43 mouse cellular contexts compared by ENCODE assay signal in the genomic region with DNA sequence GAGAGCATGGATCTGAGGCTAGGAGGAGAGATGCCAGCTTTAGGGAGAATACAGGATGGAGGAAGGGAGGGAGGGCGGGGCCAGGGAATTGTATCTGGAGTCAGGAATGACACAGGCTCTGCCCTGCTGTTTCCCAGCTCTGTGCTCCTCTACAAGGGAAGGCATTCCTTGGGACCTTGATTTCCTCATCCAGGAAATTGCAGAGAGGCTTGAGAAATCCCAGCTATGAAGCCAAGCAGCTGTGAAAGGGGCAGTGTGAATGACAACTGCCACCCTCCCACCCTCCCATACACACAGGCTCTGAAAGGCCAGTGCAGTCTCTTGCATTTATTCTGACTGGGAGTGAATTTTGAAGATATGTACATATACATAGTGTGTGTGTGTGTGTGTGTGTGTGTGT. TPM values are rescaled to one million over a fixed set of nuclear protein-coding genes. Genes with fewer than 3 reads are reported as not detected.
DNase-seq lines count a peak whose midpoint lies in the region; ATAC-seq and TF ChIP-seq lines count a peak whose summit lies in the region.
"Had no signal": no experiment of that assay in that cellular context is flagged by ENCODE, and none has a peak within 500 bp of the region (broad histone marks: within the 10 kb centered on the region; RNA-seq: fewer than 3 reads in every experiment).

No protein-coding gene starts in this region.

- no peak overlapping the region for H3K4me3 ChIP-seq in kidney, postnatal 0 days (replicated peaks; ENCODE audit: low read depth, low read length)
- H3K4me3 ChIP-seq: embryonic facial prominence, embryonic 15.5 days; forebrain, embryonic 12.5 days; heart, adult 2 months; heart, embryonic 13.5 days; hindbrain, embryonic 10.5 days; hindbrain, embryonic 15.5 days; layer of hippocampus, adult 2 months had no signal

- TF ChIP-seq CTCF in kidney, postnatal 0 days (IDR thresholded peaks at IDR 0.05; ENCODE audit: low read depth), result no peak

- no peaks in the 10 kb centered on the region for H3K9me3 ChIP-seq in kidney, postnatal 0 days (replicated peaks; ENCODE audit: low read length)
- H3K9me3 ChIP-seq: embryonic facial prominence, embryonic 15.5 days; forebrain, embryonic 12.5 days; heart, embryonic 13.5 days; hindbrain, embryonic 10.5 days; hindbrain, embryonic 15.5 days had no signal

- no peak overlapping the region for H3K27ac ChIP-seq in kidney, postnatal 0 days
- H3K27ac ChIP-seq: embryonic facial prominence, embryonic 15.5 days; forebrain, embryonic 12.5 days; heart, adult 2 months; heart, embryonic 13.5 days; hindbrain, embryonic 10.5 days; hindbrain, embryonic 15.5 days; layer of hippocampus, adult 2 months; liver, embryonic 14.5 days; macrophage had no signal

- no peaks in the 10 kb centered on the region for H3K27me3 ChIP-seq in kidney, postnatal 0 days (ENCODE audit: insufficient read depth, low read length)
- H3K27me3 ChIP-seq: embryonic facial prominence, embryonic 15.5 days; forebrain, embryonic 12.5 days; hindbrain, embryonic 15.5 days had no signal

- no peaks in the 10 kb centered on the region for H3K36me3 ChIP-seq in kidney, postnatal 0 days (ENCODE audit: insufficient read depth, low read length)
- H3K36me3 ChIP-seq: embryonic facial prominence, embryonic 15.5 days; forebrain, embryonic 12.5 days; heart, embryonic 13.5 days; hindbrain, embryonic 10.5 days; hindbrain, embryonic 15.5 days had no signal

- no peak overlapping the region for H3K4me2 ChIP-seq in kidney, postnatal 0 days (ENCODE audit: low read length)
- H3K4me2 ChIP-seq: embryonic facial prominence, embryonic 15.5 days; forebrain, embryonic 12.5 days; heart, embryonic 13.5 days; hindbrain, embryonic 15.5 days had no signal

- ATAC-seq in kidney, postnatal 0 days (replicated peaks; ENCODE audit: low FRiP score, low read depth), result no peak
- no peak for ATAC-seq in activated CD4-positive, CD25-positive, alpha-beta regulatory T cell, adult 4 months
- ATAC-seq: forebrain, postnatal 0 days; inflammation-experienced regulatory T-cells, adult 6 months had no signal

- 40% methylated on average over 1 of the region's 1 CpGs for WGBS in kidney, postnatal 0 days

- H3K4me1 ChIP-seq in kidney, postnatal 0 days (replicated peaks; ENCODE audit: insufficient read depth, low read length), result no peaks in the 10 kb centered on the region
- H3K4me1 ChIP-seq: embryonic facial prominence, embryonic 15.5 days; forebrain, embryonic 12.5 days; hindbrain, embryonic 10.5 days; hindbrain, embryonic 15.5 days had no signal

- intact Hi-C loops in left cerebral cortex, postnatal 25 days (cut with DNase I), result no loop called here

- peak; percentile 14 for DNase-seq in kidney, postnatal 0 days (ENCODE audit: low spot score)
- DNase-seq in kidney, postnatal 25 days, result no peak
- DNase-seq in ZHBTc4 (ENCODE audit: low read depth, low spot score), result peak; percentile 26
- DNase-seq in lung, postnatal 14 days, result peak; percentile 16
- no peak for DNase-seq in left cerebral cortex, postnatal 25 days (ENCODE audit: low spot score in 2 of 2)
- DNase-seq in left cerebral cortex, adult 8-10 months (ENCODE audit: low spot score in 2 of 2), result no peak
- DNase-seq: adrenal gland, postnatal 25 days; cerebellum, adult 18-20 months; cerebellum, postnatal 10 days; forebrain, postnatal 0 days; heart, adult 2 months; heart, postnatal 14 days; kidney, adult 11 months; kidney, postnatal 36 days; layer of hippocampus, postnatal 36 days; liver; midbrain, embryonic 14.5 days had no signal

- no peak overlapping the region for H3K9ac ChIP-seq in kidney, postnatal 0 days (ENCODE audit: low read depth, low read length)
- H3K9ac ChIP-seq: embryonic facial prominence, embryonic 15.5 days; forebrain, embryonic 12.5 days; forebrain, postnatal 0 days; heart, embryonic 13.5 days; hindbrain, embryonic 15.5 days; liver, embryonic 14.5 days had no signal

RNA-seq across cellular contexts. Expression of a gene that starts 9.8 kb away (rescaled TPM):
- not detected in 2 replicates for polyA plus RNA-seq in kidney, postnatal 0 days (2015; fragmentation: Nextera tagmentation; extraction: Ambion mirVana)
- total RNA-seq in left cerebral cortex, postnatal 25 days (2021), result not detected
- not detected for total RNA-seq in left cerebral cortex, adult 8-10 months (2022)
- polyA plus RNA-seq in activated CD4-positive, CD25-positive, alpha-beta regulatory T cell, adult 4 months (2017; shearing (Covaris generic)), result not detected
- total RNA-seq: CH12.LX; forebrain, postnatal 0 days; gastrocnemius, postnatal 4 days; heart, adult 2 months; heart, postnatal 14 days; left cerebral cortex, postnatal 10 days; neutrophil, adult 5-6 weeks had no signal
- polyA plus RNA-seq: C2C12; forebrain, embryonic 12.5 days; forebrain, postnatal 0 days; heart, adult 2 months; hindbrain, embryonic 10.5 days; hindbrain, embryonic 15.5 days; kidney, embryonic 14.5 days; limb, embryonic 11.5 days; macrophage; midbrain, embryonic 14.5 days; neural tube, embryonic 11.5 days; small intestine, adult 2 months; stomach, embryonic 14.5 days; testis, adult 2 months had no signal

RNA-seq across cellular contexts. Expression of a gene that starts 40.4 kb away (rescaled TPM):
- polyA plus RNA-seq in kidney, postnatal 0 days (2015; fragmentation: Nextera tagmentation; extraction: Ambion mirVana), result 0.04 TPM in 1 of 2 replicates, not detected in the other
- 1 to 10 TPM in 1 of 2 experiments, under 1 TPM in 1; 0.60 to 8.6 TPM for total RNA-seq in left cerebral cortex, postnatal 25 days (2021)
- 10 to 100 TPM; 14.6 to 17.7 (median 15.5) TPM for total RNA-seq in left cerebral cortex, adult 8-10 months (2022)
- 1 to 10 TPM; 1.1 to 1.3 TPM for polyA plus RNA-seq in activated CD4-positive, CD25-positive, alpha-beta regulatory T cell, adult 4 months (2017; shearing (Covaris generic))
- total RNA-seq: adrenal gland, adult 18-20 months; adrenal gland, postnatal 25 days; common myeloid progenitor, adult 5-6 weeks; gastrocnemius, adult 8-10 months; gastrocnemius, postnatal 4 days; heart, adult 2 months; layer of hippocampus, adult 2 months; megakaryocyte-erythroid progenitor cell, adult 5-6 weeks; neutrophil, adult 5-6 weeks had no signal
- polyA plus RNA-seq: forebrain, embryonic 12.5 days; hindbrain, embryonic 10.5 days; kidney, embryonic 14.5 days; limb, embryonic 11.5 days; liver, embryonic 14.5 days; macrophage; midbrain, embryonic 14.5 days; neural tube, embryonic 11.5 days; stomach, embryonic 14.5 days had no signal

RNA-seq across cellular contexts. Expression of a gene that starts 46.9 kb away (rescaled TPM):
- not detected in 2 replicates for polyA plus RNA-seq in kidney, postnatal 0 days (2015; fragmentation: Nextera tagmentation; extraction: Ambion mirVana)
- not detected for total RNA-seq in left cerebral cortex, postnatal 25 days (2021)
- not detected for total RNA-seq in left cerebral cortex, adult 8-10 months (2022)
- polyA plus RNA-seq in activated CD4-positive, CD25-positive, alpha-beta regulatory T cell, adult 4 months (2017; shearing (Covaris generic)), result not detected
- total RNA-seq: adrenal gland, postnatal 25 days; CH12.LX; common myeloid progenitor, adult 5-6 weeks; ES-E14; forebrain, postnatal 0 days; gastrocnemius, adult 8-10 months; gastrocnemius, postnatal 4 days; heart, adult 2 months; heart, postnatal 14 days; layer of hippocampus, adult 2 months; layer of hippocampus, postnatal 36 days; left cerebral cortex, postnatal 10 days; megakaryocyte-erythroid progenitor cell, adult 5-6 weeks; neutrophil, adult 5-6 weeks had no signal
- polyA plus RNA-seq: C2C12; embryonic facial prominence, embryonic 15.5 days; forebrain, embryonic 12.5 days; forebrain, postnatal 0 days; heart, adult 2 months; heart, embryonic 13.5 days; hindbrain, embryonic 10.5 days; hindbrain, embryonic 15.5 days; inflammation-experienced regulatory T-cells, adult 6 months; kidney, embryonic 14.5 days; limb, embryonic 11.5 days; macrophage; midbrain, embryonic 14.5 days; neural tube, embryonic 11.5 days; small intestine, adult 2 months; stomach, embryonic 14.5 days had no signal

RNA-seq across cellular contexts. Expression of a gene that starts 58.5 kb away (rescaled TPM):
- not detected in 2 replicates for polyA plus RNA-seq in kidney, postnatal 0 days (2015; fragmentation: Nextera tagmentation; extraction: Ambion mirVana)
- not detected for total RNA-seq in left cerebral cortex, postnatal 25 days (2021)
- not detected for total RNA-seq in left cerebral cortex, adult 8-10 months (2022)
- polyA plus RNA-seq in activated CD4-positive, CD25-positive, alpha-beta regulatory T cell, adult 4 months (2017; shearing (Covaris generic)), result not detected
- total RNA-seq: adrenal gland, adult 18-20 months; adrenal gland, postnatal 25 days; CH12.LX; common myeloid progenitor, adult 5-6 weeks; ES-E14; forebrain, postnatal 0 days; gastrocnemius, adult 8-10 months; gastrocnemius, postnatal 4 days; heart, adult 2 months; heart, postnatal 14 days; layer of hippocampus, adult 2 months; layer of hippocampus, postnatal 36 days; left cerebral cortex, postnatal 10 days; megakaryocyte-erythroid progenitor cell, adult 5-6 weeks; neutrophil, adult 5-6 weeks had no signal
- polyA plus RNA-seq: C2C12; embryonic facial prominence, embryonic 15.5 days; forebrain, embryonic 12.5 days; forebrain, postnatal 0 days; heart, adult 2 months; heart, embryonic 13.5 days; hindbrain, embryonic 10.5 days; hindbrain, embryonic 15.5 days; inflammation-experienced regulatory T-cells, adult 6 months; kidney, embryonic 14.5 days; limb, embryonic 11.5 days; liver, embryonic 14.5 days; macrophage; midbrain, embryonic 14.5 days; neural tube, embryonic 11.5 days; small intestine, adult 2 months; stomach, embryonic 14.5 days had no signal

Comparison
In these comparisons a context has a peak if more than half of its experiments do, and no peak if none do; other contexts are left out.
1. DNase-seq: peak in kidney, postnatal 0 days (single experiment), ZHBTc4 (single experiment) and lung, postnatal 14 days (single experiment); none in kidney, postnatal 25 days (0 of 2), left cerebral cortex, postnatal 25 days (0 of 2) and left cerebral cortex, adult 8-10 months (0 of 2).